Mouse (Mus musculus) erythroid progenitor cell, adult 5-6 weeks (primary cell): ENCODE data around the gene Sfta2. TPM values are rescaled to one million over a fixed set of nuclear protein-coding genes. Genes with fewer than 3 reads are reported as not detected.
A peak's percentile ranks its signal among the peaks of the same experiment; 100 is the strongest.

Experiments used
- ATAC-seq: replicated peaks from 2 replicates; pipeline ENCODE4 v1.8.0; 2016; ENCODE audit warnings: moderate number of reproducible peaks, mild to moderate bottlenecking, moderate TSS enrichment, inconsistent platforms; ENCODE audit not compliant: poor library complexity, low FRiP score, severe bottlenecking
- total RNA-seq, 2 experiments: library from RNA; stranded (forward) in 1 of 2; stranded (reverse) in 1 of 2; fragments of 150-400 nt in 1 of 2; fragments of 186-747, 209-891 nt in 1 of 2; gene quantifications; 2 replicates each; pipeline versions ENCODE4 v1.2.3 to v1.2.4; 2015 to 2017; ENCODE audit warnings: low replicate concordance in 2 of 2

Sfta2 gene
- total RNA-seq, 2 experiments from 2014 or later = not detected

DNA sequence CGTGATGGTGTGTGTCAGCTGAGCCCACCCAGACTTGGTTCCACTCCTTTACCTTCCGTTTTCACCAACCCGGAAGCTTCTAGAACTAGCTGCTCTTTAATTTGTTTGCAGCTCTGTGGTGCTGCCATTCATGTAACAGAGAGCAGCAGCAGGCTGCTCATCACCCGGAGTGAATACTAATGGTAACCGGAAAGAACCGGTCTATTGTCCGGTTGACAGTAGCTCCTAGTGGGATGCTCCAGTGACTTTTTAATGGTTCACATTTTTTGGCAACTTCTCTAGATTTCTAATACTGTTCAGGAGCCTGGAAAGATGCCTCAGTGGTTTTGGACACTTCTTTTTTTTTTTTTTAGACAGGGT, 10.2 kb upstream of the Sfta2 start:
- no peak for ATAC-seq

DNA sequence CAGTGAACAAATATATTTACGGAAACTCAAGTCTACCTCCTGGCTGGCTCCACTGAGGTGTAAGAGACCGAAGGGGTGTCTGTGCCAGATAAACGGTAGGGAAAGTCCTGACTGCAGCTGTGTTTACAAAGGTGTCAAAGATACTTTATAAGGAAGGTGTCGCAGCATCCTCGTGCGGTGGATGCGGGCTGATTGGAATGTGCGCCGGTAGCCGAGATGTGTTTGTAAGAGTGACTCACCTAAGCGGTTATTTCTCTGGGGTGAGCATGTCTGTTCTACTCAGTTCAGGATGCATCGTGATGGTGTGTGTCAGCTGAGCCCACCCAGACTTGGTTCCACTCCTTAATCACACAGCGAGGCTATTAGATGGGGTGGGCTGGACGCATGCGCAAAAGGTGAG, 9.6 kb upstream of the Sfta2 start:
- no peak for ATAC-seq

DNA sequence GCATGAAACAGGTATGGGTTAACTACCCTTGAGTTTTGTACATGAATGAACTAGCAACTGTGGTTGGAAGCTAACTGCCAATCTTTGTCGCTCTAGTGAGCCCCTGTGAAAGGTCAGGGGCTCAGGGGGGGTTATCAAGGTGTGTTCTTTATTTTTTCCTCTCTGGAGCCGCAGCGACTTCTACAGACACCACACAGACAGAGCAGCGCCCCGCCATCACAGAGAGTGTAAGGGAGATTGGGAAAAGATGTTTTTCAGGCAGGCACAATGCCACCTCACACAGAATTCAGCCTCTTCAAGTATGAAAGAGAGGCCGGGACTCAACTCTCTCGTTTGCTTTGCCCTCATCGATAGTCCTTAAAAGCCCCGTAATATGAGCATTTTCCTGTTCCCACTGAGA, 9.2 kb upstream of the Sfta2 start:
- no peak for ATAC-seq

DNA sequence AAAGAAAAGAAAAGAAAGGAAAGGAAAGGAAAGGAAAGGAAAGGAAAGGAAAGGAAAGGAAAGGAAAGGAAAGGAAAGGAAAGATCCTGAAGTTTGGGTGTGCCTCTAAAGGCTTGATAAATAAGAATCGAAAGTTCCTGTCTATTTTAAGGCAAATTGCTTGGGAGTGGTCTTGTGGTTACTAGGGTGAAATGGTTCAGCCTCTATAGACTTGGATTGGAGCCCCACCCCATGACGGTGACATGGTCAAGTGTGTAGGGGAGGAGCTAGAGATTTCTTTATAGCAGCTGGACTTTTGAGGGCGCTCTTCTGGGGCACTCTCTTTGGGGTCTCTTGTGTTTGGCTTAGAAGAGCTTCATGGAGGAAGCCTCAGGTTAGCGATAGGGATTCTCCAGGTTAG, 7.6 kb upstream of the Sfta2 start:
- ATAC-seq = no peak

DNA sequence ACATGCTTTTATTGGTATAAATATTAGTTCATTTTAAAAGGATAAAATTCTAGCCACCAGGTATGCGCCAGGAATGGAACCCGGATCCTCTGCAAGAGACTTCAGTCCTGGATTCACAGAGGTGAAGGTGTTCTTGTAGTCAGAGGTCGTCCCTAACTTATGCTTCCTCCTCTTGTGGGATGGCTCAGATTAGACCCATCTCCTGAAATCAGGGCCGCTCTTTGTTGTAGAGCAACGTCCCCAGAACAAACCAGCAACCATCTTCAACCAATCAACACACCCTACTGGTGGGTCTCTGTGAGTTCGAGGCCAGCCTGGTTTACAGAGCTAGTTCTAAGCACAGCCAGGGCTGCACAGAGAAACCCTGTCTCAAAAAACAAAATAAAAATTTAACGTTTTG, 6.9 kb upstream of the Sfta2 start:
- ATAC-seq = no peak

DNA sequence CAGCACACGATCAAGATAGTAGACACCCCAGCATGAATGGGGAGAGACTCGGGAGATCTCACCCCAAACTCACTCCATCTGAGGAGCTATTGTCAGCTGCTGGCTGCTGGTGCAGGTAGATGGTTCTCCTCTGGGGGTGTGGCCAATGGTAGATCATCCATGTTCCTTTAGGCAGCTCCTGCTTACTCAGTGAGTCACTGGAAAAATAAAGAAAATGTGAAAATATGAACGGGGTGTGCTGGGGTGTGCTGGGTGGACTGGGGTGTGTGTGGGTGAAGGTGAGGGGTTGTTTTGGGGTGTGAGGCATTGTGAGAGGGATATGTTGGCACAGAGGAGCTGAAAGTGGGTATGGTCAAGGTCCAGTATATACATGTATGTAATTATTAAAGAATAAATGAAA, 4.0 kb upstream of the Sfta2 start:
- ATAC-seq = no peak

DNA sequence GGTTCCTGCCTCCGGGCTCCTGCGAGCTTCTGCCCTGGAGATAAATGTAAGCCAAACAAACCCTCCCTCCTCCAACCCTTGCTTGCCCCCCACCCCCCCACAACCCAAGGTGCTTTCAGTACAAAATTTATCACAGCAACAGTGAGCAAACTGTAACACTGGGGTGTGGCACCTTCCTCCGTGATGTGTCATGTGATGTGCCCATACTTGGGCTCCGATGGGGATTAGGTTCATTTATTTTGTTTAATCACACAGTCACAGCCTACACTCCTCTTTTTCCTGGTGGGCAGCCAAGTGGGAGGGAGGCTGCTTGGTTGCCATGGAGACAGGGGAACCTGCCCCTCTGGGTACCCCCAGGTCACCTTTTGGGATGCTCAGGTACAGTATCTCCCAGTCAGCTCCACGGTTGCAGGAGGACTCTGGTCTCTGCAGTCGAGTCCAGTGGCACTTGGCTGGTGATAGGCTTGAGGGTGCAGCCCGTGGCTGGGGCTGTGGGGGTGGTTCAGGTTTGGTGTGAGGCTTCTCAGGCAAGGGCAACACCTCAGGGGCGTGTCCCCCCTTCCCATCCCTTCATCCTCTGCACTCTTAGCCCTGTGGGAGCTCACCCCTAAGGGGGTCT, 496 bp downstream of the Sfta2 start:
- 0 out of 2 replicates have a peak, but pooled peaks have one; percentile 39 for ATAC-seq

DNA sequence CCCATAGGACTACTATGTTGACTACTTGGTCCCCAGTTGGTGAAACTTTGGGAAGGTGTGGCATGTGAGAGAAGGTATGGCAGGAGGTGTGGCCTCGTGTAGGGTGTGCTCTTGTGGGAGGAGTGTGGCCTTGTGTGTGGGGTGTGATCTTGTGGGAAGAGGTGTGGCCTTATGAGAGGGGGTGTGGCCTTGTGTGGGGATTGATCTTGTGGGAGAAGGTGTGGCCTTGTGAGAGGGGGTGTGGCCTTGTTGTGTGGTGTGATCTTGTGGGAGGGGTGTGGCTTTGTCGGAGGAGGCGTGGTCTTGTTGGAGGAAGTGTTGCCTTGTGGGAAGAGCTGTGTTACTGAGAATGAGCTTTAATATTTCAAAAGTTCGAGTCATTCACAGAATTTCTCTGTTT, 15.8 kb downstream of the Sfta2 start:
- no peak for ATAC-seq

DNA sequence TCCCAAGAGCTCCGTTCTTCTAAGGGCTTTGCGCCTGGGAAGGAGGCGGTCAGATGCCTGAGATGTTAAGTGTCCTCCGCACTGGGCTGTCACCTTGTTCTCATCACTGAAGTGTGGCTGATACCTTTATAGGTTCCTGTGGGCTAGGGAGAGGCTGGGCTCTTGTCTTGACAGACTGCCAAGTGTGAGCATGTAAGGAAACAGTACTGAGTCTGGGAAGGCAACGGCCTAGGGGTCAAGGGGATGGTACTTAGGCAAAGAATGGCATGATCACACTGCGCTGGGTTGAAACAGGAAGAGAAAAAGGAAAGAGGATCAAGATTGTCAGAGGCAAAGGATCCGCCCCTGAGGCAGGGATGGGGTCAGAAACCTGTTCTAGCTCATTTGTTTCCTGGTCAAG, 25.2 kb downstream of the Sfta2 start, which contains the start of gene Gm9573:
Gene Gm9573, minus strand, starts transcription at position 101 of the 400 bp plus-strand sequence.
- no peak for ATAC-seq

DNA sequence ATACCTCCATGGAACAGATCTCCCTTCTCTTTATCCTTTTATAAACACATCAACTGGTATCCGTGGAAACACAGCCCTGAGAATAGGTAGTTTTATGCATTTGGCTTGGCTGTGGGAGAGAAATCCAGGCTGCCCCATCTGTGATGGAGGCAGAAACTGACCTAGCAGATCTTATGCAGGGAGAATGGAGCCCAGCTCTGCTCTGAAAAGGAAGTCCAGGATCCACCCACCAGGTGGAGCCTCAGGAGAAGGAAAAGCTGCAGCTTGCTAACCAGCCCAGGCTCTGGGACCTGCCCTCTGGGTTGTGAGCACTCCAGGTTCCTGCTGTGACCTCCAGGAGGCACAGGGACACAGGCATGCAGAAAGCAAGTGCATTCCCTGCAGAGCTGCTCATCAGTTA, 32.6 kb downstream of the Sfta2 start:
- ATAC-seq = no peak

DNA sequence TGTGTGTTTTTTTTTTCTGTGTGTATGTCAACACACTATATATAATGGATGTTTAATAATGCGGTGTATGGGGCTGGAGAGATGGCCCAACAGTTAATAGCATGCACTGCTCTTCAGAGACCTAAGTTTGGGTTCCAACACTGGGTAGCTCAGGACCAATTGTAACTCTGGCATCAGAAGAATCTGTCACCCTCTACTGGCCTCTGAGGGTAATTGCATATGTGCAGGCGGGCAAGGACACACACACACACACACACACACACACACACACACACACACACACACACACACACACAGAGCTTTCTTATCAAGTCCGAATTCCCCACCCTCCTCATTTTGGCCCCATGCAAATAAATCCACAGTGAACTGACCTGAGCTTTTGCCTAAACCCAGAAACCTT, 33.9 kb downstream of the Sfta2 start:
- ATAC-seq = no peak

DNA sequence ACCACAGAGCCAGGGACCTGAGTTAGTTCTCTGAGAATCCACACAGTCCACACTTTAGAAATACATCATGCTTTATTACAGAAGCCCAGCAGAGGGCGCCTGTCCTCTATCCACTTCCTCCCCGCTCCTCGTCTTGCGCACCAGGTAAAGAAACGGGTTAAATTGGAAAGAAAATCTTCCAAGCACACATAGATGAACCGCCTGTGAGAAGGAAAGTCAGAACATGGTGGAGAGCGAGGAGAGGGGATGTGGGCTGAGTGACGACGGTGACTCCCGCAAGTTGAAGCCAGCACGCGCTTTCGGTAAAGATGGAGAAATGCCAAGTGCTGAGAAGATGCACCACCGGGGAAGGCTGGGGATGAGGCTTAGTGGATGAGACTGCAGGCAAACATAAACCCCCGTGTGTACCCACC, 34.4 kb downstream of the Sfta2 start:
- ATAC-seq = peak; percentile 65; the same call in 1 of the 2 replicates

DNA sequence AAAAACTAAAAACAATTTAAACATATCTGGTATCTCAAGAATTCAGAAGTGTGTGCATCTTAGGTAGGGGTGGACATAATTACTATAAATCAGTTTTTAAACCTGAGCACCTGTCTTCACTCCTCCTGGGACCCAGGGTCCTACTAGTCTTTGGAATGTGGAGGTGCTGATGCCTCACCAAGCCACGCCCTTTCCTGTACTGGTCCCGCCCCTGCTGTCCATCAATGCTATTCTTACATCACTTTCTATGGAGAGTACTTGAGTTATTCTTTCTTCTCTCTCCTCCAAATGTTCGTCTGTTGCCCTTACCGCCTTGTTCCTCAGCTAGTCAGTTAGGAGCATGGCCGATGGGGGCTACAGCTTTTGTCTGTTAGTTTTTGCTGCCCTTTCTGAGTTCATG, 35.0 kb downstream of the Sfta2 start:
- no peak for ATAC-seq

DNA sequence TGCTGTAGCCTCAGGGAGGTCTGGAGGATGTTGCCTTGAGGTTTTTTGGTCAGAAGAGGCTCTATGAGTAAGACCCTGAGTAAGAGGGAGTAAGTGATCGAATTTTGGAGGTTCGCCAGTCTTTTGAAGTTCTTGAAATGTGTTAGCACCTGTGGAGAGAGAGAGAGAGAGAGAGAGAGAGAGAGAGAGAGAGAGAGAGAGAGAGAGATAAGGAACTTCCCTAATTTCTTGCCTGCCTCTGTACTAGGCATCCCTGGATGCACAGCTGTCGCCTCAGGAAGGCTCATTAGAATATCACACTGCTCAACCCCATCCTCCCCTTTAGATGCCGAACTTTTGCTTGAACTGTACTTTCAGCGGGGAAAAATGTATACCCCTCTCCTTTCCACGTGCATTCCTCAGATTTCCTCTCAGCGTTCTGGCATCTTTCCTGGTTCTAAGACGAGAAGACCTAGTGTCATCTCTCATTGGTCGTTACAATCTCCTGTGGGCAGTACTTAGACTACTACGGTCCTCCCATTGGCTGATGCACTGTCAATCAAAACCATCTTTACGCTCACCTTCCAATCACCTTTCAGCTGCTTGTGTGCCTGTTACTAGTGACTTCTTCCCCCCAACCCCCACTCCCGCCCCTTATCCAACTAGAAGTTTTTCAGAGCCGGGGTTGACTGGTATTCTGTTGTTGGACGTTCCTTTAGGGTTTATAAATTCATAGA, 37.3 kb downstream of the Sfta2 start:
- no peak for ATAC-seq

DNA sequence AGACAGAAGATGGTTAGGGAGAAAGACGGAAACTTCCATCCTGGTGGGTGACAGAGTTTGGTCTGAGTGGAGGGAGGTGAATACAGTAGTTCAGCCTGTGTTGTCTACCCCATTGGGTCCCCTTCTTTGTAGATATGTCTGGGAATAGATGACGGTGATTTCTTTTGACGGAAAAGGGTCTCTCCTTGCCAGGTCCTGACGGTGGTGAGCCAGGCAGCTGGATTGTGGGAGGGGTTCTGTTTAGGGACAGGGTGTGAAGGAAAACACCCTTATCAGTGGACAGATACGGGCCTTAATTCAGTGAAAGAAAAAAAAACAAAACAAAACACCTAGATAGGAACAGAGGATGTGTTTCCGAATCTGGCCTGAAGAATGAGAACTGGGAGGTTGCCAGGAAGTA, 38.0 kb downstream of the Sfta2 start:
- no peak for ATAC-seq

DNA sequence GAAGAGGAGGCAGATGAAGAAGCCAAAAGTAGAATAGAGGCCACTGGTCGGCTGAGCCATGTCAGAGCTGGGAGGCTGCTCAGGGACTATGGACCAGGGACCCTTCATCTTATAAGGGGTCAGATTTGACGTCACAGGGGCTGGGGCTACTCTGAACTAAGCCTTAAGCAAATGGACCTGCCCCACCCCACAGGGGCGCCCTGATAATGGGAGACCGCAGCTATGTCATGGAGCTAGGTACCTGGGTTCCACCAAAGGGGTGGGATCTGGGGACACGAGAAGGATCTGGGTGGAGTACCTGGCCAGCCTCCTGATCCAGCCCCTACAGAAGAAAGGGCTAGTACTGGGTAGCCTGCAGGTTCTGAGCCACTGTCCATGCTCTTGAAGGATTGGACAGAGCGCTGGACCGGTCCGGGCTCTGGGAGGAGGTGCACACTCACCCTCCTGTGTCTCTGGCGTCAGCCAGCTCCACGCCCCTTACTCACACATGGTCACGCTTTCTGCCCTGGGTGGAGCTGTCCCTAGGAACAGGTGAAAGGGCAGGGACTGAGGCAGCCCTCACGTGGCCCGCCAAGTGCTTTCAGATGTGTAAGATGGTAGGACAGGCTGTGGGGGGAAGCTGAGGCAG, 42.4 kb downstream of the Sfta2 start, which contains the start of gene Mucl3:
Gene Mucl3, minus strand, starts transcription at position 87 of the 628 bp plus-strand sequence.
- no peak for ATAC-seq

DNA sequence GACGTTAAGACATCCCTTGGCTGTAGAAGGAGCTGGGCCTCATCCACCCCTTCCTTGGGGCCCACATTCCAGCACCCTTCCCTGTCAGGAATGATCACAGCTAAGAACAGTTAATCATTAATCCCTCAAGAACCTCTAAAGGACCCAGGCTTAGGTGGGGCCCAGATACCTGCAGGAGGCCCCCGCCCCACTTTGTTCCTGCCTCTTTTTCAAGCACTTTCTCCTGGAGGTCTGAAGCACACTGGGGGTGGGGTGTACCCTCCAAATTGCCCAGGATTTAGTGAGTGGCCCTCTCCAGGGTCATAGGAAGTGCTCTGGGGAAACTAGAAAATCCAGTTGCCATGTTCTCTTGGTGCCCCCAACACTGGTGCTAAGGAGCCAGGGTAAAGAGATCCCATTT, 48.1 kb downstream of the Sfta2 start:
- ATAC-seq = no peak

DNA sequence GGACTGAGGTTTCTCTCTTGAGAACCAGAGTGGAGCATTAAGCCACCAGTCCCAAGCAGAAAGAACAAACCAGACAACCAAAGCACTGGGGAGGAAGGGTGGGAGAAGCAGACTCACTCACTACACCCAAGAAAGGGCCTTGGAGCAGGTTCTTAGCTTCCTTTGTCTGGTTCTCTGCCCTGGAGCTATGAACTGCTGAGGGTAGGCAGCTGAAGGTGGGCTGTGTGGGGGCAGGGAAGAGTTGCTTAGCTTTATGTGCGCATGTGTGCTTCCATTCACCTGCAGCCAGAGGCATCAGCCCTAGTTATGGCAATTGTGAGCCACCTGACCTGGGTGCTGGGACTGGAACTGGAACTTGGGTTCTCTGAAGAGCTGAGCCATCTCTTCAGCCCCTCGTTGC, 51.7 kb downstream of the Sfta2 start:
- ATAC-seq = no peak

DNA sequence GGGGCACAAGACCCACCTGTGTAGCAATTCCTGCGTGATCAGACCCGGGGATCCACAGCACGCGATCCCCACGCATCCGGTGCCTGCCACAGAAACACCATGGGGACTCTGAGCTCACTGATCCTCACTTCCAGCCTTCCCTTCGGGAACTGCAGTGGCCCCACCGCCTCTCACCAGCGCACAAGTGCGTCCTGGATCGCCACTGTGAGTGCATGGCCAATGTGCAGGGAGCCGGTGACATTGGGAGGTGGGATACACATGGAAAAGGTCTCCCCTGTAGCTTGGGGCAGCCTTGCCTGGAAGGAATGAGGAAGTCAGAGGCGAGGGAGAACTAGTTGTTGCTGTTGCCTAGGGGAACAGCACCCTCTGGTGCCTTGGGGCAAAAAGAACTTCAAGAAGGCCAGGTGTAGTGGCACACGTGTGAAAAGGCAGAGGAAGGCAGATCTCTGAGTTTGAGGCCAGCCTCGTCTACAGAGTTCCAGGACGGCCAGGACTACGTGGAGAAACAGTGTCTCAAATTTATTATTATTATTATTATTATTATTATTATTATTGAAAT, 64.7 kb downstream of the Sfta2 start:
- no peak for ATAC-seq

DNA sequence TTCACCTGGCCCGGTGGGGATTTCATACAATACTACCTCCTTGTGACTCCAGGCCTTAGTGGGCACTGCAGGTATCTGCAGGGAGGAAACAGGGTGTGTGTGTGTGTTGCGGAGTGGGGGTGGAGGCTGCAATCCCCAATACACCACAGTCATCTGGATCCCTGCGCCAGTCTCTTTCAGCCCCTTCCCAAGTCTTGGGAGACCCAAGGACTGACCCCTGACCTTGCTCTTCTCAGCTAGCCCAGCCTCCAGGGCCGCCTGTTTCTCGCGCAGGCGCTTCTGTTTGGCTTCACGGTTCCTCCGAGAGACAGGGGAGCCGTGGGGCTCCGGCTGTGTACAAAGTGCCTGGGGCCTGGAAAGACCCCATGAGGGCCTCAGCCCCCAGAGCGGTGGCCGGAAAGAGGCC, 65.5 kb downstream of the Sfta2 start:
- no peak for ATAC-seq
